Mouse (Mus musculus) leukemia stem cell, adult 10-12 weeks (primary cell): ENCODE data around the gene Cyp2b9. TPM values are rescaled to one million over a fixed set of nuclear protein-coding genes. Genes with fewer than 3 reads are reported as not detected.

Experiments used
- polyA plus RNA-seq: library from polyadenylated mRNA; stranded (reverse); fragments of >175 nt; gene quantifications from 2 replicates; pipeline ENCODE4 v1.2.3, GENCODE M21; 2012; ENCODE audit warnings: low replicate concordance

Gene Cyp2b9
- polyA plus RNA-seq, result not detected in 2 replicates

DNA sequence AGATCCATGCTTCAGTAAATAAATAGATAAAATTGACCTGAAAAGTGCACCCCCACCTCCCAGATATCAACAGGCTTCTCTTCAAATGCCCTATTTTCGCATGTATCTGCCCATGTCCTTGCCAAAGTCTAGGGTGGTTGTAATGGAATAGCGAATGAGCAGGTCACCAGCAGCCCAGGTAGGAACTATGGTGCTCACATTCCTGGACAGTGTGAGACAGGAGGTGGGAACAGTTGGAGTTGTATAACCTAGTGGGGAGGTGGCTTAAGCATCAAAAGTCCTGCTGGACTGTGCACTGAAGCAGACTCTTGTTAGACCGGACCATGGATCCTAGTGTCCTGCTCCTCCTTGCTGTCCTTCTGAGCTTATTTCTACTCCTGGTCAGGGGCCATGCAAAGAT lies at the start of gene Cyp2b9:
Gene Cyp2b9, plus strand, starts transcription at position 301 of the 400 bp plus-strand sequence.

DNA sequence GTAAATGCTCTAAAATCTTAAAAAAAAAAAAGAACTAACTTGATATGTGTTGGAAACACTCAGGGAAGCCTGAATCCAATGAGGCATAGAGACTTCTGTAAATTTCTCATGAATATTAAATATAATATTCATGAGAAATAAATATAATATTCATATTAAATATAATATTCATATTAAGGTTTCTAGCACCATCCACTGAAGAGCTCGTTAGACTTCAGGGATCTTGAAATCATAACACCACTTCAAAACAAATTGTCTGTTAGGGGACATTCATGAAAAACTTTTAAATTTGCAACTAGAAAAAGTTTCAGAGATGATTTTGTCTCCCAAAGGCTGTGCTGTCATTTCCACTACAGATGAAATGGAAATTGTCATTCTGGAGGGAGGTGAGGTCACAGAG lies 86.8 kb downstream of the Cyp2b9 start, which contains the start of gene Vmn1r184:
Gene Vmn1r184, plus strand, starts transcription at position 301 of the 400 bp plus-strand sequence.

Other genes starting within 250 kb of the Cyp2b9 start
- not detected in 2 replicates for gene Cyp2b13, start 111.9 kb upstream of the Cyp2b9 start, polyA plus RNA-seq
- not detected in 2 replicates for gene Vmn1r184, start 86.9 kb downstream of the Cyp2b9 start, polyA plus RNA-seq
- not detected in 2 replicates for gene Cyp2a4, start 133.8 kb downstream of the Cyp2b9 start, polyA plus RNA-seq
- gene Nlrp9c, start 230.3 kb downstream of the Cyp2b9 start, polyA plus RNA-seq, result not detected in 2 replicates